Mouse (Mus musculus) brain, embryonic 14.5 days (tissue): ENCODE results near the gene Orc4.
A peak's percentile ranks its signal among the peaks of the same experiment; 100 is the strongest.

Experiments
- CTCF ChIP-seq: fragments of 200-500 bp; IDR thresholded peaks from 2 replicates; pipeline ENCODE4 v1.5.1; 2012; ENCODE audit warnings: inconsistent platforms, mild to moderate bottlenecking, moderate library complexity, borderline replicate concordance; ENCODE audit not compliant: insufficient read depth, insufficient read length; ENCODE audit errors: extremely low read depth
- POLR2A ChIP-seq: fragments of 200-500 bp; IDR thresholded peaks from 2 replicates; pipeline ENCODE4 v1.6.1; 2012; ENCODE audit warnings: mild to moderate bottlenecking, inconsistent platforms, borderline replicate concordance; ENCODE audit not compliant: poor library complexity, insufficient read depth, insufficient read length, severe bottlenecking; ENCODE audit errors: extremely low read depth

- TF ChIP-seq CTCF, result peak; percentile 23; the same call in 1 of the 2 replicates
- no peak for TF ChIP-seq POLR2A
Measured at GRCm38 (mm10) chr2:48914185-48914584, 35.9 kb downstream of the Orc4 start.
